Mouse (Mus musculus): ENCODE measurements around the gene Irgm1. TPM values are rescaled to one million over a fixed set of nuclear protein-coding genes. Genes with fewer than 3 reads are reported as not detected.
"Not testable (repeated sequence)": the region's sequence is repeated elsewhere in the genome, so short reads cannot be mapped to it uniquely, and the experiment has no call there.

Irgm1 gene
- total RNA-seq, 1 experiment, result 5.7 TPM

DNA sequence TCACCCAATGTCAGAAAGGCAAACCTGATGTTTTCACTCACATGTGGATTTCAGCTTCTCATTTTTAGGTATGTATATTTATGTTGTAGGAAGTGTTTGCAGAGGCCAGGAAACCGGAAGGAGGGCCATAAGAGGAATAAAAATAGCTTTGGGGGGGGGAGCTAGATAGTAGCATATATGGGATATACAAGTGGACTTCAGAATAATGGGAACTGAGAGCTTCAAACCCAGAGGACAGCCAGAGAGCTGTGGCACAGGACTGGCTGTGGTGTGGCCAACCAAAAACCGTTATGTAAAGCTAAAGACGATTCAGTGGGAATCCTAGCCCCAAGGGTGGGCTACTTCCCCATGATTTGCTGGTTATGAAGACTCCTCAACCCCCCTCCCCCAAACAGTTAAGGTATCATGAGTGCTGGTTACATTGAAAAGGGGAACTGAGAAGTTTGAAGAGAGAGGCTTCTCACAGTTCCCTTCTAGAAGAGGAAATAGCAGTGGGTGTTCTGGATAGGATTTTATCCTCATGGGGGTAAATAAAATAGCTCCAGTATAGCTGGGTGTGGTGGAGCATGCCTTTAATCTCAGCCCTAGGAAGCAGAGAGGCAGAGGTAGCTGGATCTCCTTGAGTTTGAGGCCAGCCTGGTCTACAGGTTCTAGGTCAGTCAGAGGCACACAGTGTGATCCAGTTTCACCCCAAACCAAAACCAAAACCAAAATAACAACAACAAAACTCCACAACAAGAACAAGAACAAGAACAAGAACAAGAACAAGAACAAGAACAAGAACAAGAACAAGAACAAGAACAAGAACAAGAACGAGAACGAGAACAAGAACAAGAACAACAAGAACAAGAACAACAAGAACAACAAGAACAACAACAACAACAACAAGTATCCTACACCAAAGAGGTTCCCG is 29.4 kb upstream of the Irgm1 start:
- H3K27ac ChIP-seq (ENCODE audit: insufficient read depth, low read depth, low read length, poor library complexity, severe bottlenecking); H3K4me3 ChIP-seq (ENCODE audit: insufficient read depth in 1 of 2, low read depth in 1 of 2, low read length in 2 of 2, poor library complexity in 1 of 2, severe bottlenecking in 1 of 2); H3K36me3 ChIP-seq (ENCODE audit: control insufficient read depth, insufficient read depth, low read length, poor library complexity, severe bottlenecking); H3K9me3 ChIP-seq (ENCODE audit: control insufficient read depth, insufficient read depth, low read depth, low read length); H3K4me1 ChIP-seq (ENCODE audit: control insufficient read depth in 2 of 2, insufficient read depth in 2 of 2, low read length in 2 of 2, poor library complexity in 1 of 2); DNase-seq (ENCODE audit: low read depth, low spot score); H3K9ac ChIP-seq (ENCODE audit: insufficient read depth, low read depth, low read length, poor library complexity, severe bottlenecking); in situ Hi-C loops (cut with MboI; ENCODE audit: low sequenced_read_pairs in 2 of 2, unreplicated experiment in 2 of 2): not testable (repeated sequence)

DNA sequence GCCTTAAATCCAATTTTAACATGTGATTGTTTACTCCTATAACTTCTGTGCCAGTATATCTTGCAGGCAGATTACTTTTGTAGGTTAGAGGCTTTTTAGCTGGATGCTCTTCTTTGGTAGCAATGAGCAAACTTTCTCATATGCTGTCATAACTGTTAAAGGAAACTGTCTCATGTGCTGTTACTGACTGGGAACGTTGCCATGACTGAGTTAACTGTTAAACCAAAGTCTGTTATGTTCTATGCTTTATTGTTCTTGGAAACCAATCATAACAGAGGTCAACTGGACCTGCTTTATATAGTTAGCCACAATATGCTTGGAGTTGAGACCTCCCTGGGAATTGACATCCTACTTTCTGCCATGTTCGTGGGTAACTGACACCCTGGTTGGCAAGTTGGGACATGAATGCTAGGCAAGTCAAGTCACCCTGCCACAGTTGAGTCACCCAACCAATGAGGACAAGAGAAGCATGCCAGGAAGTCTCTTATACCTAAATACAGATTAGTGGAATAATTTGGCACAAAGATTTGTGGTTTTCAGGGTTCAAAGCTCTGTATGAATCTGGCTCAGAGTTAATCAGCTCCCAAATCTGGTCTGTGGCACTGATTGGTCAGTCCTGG is 27.4 kb upstream of the Irgm1 start:
- Histone ChIP-seq H3K4me3 (ENCODE audit: insufficient read depth in 1 of 2, low read depth in 1 of 2, low read length in 2 of 2, poor library complexity in 1 of 2, severe bottlenecking in 1 of 2) (no peak overlapping the region), H3K4me1 (ENCODE audit: control insufficient read depth in 2 of 2, insufficient read depth in 2 of 2, low read length in 2 of 2, poor library complexity in 1 of 2) (no peaks in the 10 kb centered on the region), H3K27ac (ENCODE audit: insufficient read depth, low read depth, low read length, poor library complexity, severe bottlenecking) (no peak overlapping the region), H3K36me3 (ENCODE audit: control insufficient read depth, insufficient read depth, low read length, poor library complexity, severe bottlenecking) (no peaks in the 10 kb centered on the region), H3K9me3 (ENCODE audit: control insufficient read depth, insufficient read depth, low read depth, low read length) (no peaks in the 10 kb centered on the region), H3K9ac (ENCODE audit: insufficient read depth, low read depth, low read length, poor library complexity, severe bottlenecking) (no peak overlapping the region)
- in situ Hi-C loops (cut with MboI; ENCODE audit: low sequenced_read_pairs in 2 of 2, unreplicated experiment in 2 of 2), result no loop called here
- DNase-seq (ENCODE audit: low read depth, low spot score), result no peak
- TF ChIP-seq MAFK (IDR thresholded peaks at IDR 0.05; ENCODE audit: insufficient read depth, low read depth, low read length) (no peak), HCFC1 (IDR thresholded peaks at IDR 0.05; ENCODE audit: borderline replicate concordance, insufficient read depth, low read length) (no peak), ZC3H11A (IDR thresholded peaks at IDR 0.05; ENCODE audit: borderline replicate concordance, low read depth, low read length) (no peak)

DNA sequence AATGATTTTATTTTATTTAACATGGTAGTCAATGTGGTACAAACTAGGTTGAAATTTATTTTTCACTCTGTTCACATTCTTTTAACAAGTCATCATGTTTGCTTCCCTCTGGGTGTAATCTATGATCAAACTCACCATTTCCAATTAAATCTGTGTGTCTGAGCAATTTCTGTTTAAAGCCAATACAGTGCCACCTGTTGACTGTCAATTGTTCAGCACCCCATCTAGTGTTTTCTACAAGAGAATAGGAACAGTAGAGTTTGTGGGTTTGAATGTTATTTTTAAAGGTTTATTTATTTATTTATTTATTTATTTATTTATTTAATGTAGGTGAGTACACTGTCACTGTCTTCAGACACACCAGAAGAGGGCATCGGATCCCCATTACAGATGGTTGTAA is 5.2 kb upstream of the Irgm1 start:
- Histone ChIP-seq H3K4me1 (ENCODE audit: control insufficient read depth in 2 of 2, insufficient read depth in 2 of 2, low read length in 2 of 2, poor library complexity in 1 of 2) (no peaks in the 10 kb centered on the region), H3K4me3 (ENCODE audit: insufficient read depth in 1 of 2, low read depth in 1 of 2, low read length in 2 of 2, poor library complexity in 1 of 2, severe bottlenecking in 1 of 2) (no peak overlapping the region), H3K36me3 (ENCODE audit: control insufficient read depth, insufficient read depth, low read length, poor library complexity, severe bottlenecking) (no peaks in the 10 kb centered on the region), H3K9me3 (ENCODE audit: control insufficient read depth, insufficient read depth, low read depth, low read length) (no peaks in the 10 kb centered on the region), H3K9ac (ENCODE audit: insufficient read depth, low read depth, low read length, poor library complexity, severe bottlenecking) (no peak overlapping the region), H3K27ac (ENCODE audit: insufficient read depth, low read depth, low read length, poor library complexity, severe bottlenecking) (no peak overlapping the region)
- no peak for DNase-seq (ENCODE audit: low read depth, low spot score)
- in situ Hi-C loops (cut with MboI; ENCODE audit: low sequenced_read_pairs in 2 of 2, unreplicated experiment in 2 of 2), result loop anchor here (10.0 kb wide), 2 partner anchors 238 to 388 kb away; partner anchors contain the start of gene Olfr1396 (in 1 of the 2)
- TF ChIP-seq ZC3H11A (IDR thresholded peaks at IDR 0.05; ENCODE audit: borderline replicate concordance, low read depth, low read length), result no peak
- no peak for TF ChIP-seq ZNF384 (IDR thresholded peaks at IDR 0.05; ENCODE audit: low read depth, low read length)
- no peak for TF ChIP-seq CHD2 (IDR thresholded peaks at IDR 0.05; ENCODE audit: low read depth, low read length)
- no peak for TF ChIP-seq HCFC1 (IDR thresholded peaks at IDR 0.05; ENCODE audit: borderline replicate concordance, insufficient read depth, low read length)
- TF ChIP-seq MAFK (IDR thresholded peaks at IDR 0.05; ENCODE audit: insufficient read depth, low read depth, low read length), result no peak

DNA sequence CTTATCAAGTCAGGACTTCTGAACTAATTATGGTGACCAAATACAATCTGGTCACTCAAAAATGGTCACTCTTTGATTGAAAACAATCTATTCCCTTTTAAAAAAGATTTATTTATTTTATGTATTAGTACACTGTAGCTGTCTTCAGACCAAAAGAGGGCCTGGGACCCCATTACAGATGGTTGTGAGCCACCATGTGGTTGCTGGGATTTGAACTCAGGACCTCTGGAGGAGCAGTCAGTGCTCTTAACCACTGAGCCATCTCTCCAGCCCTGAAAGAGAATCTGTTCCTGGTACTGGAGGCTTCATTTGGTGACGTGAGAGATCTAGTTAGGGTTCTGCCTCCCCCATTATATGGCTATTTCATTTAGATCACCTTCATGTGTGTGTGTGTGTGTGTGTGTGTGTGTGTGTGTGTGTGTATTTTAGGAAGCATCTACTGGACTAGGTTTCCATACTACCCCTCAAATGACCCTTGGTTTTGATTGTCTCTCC is 3.9 kb upstream of the Irgm1 start:
- not testable (repeated sequence) for H3K9ac ChIP-seq (ENCODE audit: insufficient read depth, low read depth, low read length, poor library complexity, severe bottlenecking)
- in situ Hi-C loops (cut with MboI; ENCODE audit: low sequenced_read_pairs in 2 of 2, unreplicated experiment in 2 of 2), result loop anchor here (10.0 kb wide), 2 partner anchors 239 to 389 kb away; partner anchors contain the start of gene Olfr1396 (in 1 of the 2)

More for the DNA sequence above, 3.9 kb upstream of the Irgm1 start:
- DNase-seq (ENCODE audit: low read depth, low spot score); H3K9me3 ChIP-seq (ENCODE audit: control insufficient read depth, insufficient read depth, low read depth, low read length); H3K27ac ChIP-seq (ENCODE audit: insufficient read depth, low read depth, low read length, poor library complexity, severe bottlenecking); H3K4me3 ChIP-seq (ENCODE audit: insufficient read depth in 1 of 2, low read depth in 1 of 2, low read length in 2 of 2, poor library complexity in 1 of 2, severe bottlenecking in 1 of 2); H3K4me1 ChIP-seq (ENCODE audit: control insufficient read depth in 2 of 2, insufficient read depth in 2 of 2, low read length in 2 of 2, poor library complexity in 1 of 2); H3K36me3 ChIP-seq (ENCODE audit: control insufficient read depth, insufficient read depth, low read length, poor library complexity, severe bottlenecking): not testable (repeated sequence)
